Mouse (Mus musculus) testis, adult 2 months (tissue): ENCODE results near the gene Ulk4. TPM values are rescaled to one million over a fixed set of nuclear protein-coding genes. Genes with fewer than 3 reads are reported as not detected.

Experiments
- H3K27ac ChIP-seq: fragments of 200-500 bp; 2 replicates; pipeline ENCODE4 v1.5.1; 2012; ENCODE audit warnings: low read depth, low read length; ENCODE audit not compliant: control insufficient read depth, insufficient read depth
- H3K27me3 ChIP-seq: fragments of 200-500 bp; 2 replicates; pipeline ENCODE4 v1.6.1; 2012; ENCODE audit warnings: mild to moderate bottlenecking, low read length, moderate library complexity; ENCODE audit not compliant: control insufficient read depth, insufficient read depth
- H3K36me3 ChIP-seq: fragments of 200-500 bp; 2 replicates; pipeline ENCODE4 v1.6.1; 2012; ENCODE audit warnings: mild to moderate bottlenecking, low read length; ENCODE audit not compliant: control insufficient read depth, insufficient read depth
- H3K4me1 ChIP-seq: fragments of 200-500 bp; 2 replicates; pipeline ENCODE4 v1.6.1; 2012; ENCODE audit warnings: low read length; ENCODE audit not compliant: control insufficient read depth, insufficient read depth
- H3K4me3 ChIP-seq: fragments of 200-500 bp; 2 replicates; pipeline ENCODE4 v1.5.1; 2012; ENCODE audit warnings: low read depth, mild to moderate bottlenecking, low read length, moderate library complexity, mixed read lengths; ENCODE audit not compliant: control insufficient read depth
- CTCF ChIP-seq: fragments of 200-500 bp; IDR thresholded peaks from 2 replicates; pipeline ENCODE4 v1.5.1; 2012; ENCODE audit warnings: low read depth, mild to moderate bottlenecking, inconsistent platforms, low read length, moderate library complexity; ENCODE audit not compliant: control insufficient read depth, insufficient read depth, insufficient replicate concordance
- POLR2A ChIP-seq: fragments of 200-500 bp; IDR thresholded peaks from 2 replicates; pipeline ENCODE4 v1.6.1; 2012; ENCODE audit warnings: low read depth, mild to moderate bottlenecking, inconsistent platforms, low read length, moderate library complexity; ENCODE audit not compliant: control insufficient read depth
- polyA plus RNA-seq: library from polyadenylated mRNA; depleted of rRNA; stranded (reverse); fragments of >200 nt; gene quantifications from 2 replicates; pipeline ENCODE4 v1.2.3, GENCODE M21; 2012

Gene Ulk4
- polyA plus RNA-seq, 1 experiment: 291 TPM

DNA sequence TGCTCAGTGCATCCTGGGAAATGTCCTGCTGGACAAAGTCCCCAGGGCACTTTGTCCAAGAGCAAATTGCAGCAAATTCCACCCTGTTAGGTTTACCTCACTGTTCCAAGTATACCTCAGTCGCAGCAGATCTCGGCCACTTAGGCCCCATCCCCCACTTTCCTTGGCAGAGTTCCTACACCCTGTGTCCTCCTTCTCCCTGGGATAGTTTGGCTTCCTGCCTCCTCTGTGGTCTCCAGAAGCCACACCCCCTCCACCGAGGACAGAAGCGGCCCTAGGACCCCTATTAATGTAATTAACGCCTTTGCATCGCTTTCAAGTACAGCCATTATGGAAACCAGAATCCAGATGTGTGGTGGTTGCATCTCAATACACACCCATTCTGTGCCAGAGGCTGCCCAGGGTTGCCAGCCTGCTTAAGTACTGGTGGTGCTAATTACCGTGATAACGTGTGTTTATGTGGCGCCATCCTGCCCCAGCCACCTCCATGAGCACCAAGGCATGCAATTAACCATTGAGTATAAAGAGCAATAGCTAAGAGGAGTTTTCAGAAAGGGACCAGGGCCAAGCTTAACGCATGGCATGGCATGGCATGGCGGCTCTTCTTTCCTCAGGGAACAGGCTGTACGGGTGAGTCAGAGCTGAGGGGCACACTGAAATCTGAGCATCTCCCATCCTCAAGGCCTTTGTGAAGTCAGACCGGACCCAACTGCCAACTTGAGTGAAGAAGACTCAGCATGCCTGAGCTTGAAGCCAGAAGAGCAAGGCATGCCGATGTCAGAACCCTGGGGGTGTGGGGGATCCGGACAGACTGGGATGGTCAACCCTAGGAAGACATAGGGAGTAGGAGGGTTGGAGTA lies 275.1 kb downstream of the Ulk4 start:
- Histone ChIP-seq H3K27me3 (no peaks in the 10 kb centered on the region), H3K4me1 (peaks cover 3% of the 10 kb centered on the region; the same call in 1 of the 2 replicates), H3K36me3 (no peaks in the 10 kb centered on the region), H3K27ac (no peak overlapping the region), H3K4me3 (no peak overlapping the region)
- no peak for TF ChIP-seq CTCF
- TF ChIP-seq POLR2A: no peak

DNA sequence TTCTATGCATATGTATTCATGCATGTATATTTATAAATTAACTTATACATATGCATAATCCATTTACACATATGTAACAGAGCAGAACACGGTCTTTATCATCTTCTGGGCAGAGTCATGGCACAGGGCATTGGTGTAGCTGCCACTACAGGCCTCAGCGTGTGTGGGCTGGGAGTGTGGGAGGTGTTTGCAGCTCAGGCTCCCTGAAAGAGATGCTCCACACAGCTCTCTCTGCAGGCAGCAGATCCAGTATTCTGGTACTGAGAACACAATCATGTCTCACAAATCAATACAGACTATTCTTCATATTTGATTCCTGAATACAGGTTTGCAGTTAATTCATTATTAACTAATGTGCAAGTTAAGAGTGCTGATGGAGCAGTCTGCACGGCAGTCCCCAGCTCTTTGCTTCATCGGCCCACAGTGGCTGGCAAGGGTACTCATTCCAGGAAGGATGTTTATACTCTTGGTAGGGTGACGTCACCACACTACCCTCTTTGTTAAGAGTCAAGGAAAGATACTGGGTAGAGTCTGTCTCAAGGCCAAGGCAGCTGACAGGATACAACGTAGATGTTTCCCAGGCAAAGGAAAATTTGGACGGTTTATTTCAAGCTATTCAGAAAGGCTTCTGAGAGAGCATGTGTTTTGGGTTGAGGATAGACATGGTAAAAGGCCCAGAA lies 276.2 kb downstream of the Ulk4 start:
- no peaks in the 10 kb centered on the region for H3K36me3 ChIP-seq
- no peaks in the 10 kb centered on the region for H3K27me3 ChIP-seq
- no peak overlapping the region for H3K27ac ChIP-seq
- H3K4me3 ChIP-seq: no peak overlapping the region
- TF ChIP-seq CTCF (no peak), POLR2A (no peak)
- H3K4me1 ChIP-seq: peaks cover 3% of the 10 kb centered on the region; the same call in 1 of the 2 replicates

DNA sequence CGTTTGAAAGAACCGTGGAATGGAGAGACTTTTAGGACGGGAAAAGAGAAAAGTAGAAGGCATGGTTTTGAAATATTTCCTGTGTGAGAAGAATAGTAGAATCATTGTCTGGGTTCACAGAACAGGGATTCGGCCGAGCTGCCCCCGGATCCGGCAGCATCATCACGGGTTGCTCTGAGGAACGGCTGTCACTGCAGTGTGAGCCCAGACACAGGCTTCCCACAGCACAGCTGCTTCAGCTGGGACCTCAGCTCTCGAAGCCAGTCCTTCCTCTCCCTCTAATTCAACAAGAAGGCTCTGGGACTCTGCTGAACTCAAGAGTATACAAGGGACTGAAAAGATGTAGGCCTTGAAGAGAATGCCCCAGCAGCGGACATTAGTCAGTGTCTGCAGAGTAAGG lies 278.3 kb downstream of the Ulk4 start:
- no peaks in the 10 kb centered on the region for H3K27me3 ChIP-seq
- TF ChIP-seq CTCF (no peak), POLR2A (no peak)

DNA sequence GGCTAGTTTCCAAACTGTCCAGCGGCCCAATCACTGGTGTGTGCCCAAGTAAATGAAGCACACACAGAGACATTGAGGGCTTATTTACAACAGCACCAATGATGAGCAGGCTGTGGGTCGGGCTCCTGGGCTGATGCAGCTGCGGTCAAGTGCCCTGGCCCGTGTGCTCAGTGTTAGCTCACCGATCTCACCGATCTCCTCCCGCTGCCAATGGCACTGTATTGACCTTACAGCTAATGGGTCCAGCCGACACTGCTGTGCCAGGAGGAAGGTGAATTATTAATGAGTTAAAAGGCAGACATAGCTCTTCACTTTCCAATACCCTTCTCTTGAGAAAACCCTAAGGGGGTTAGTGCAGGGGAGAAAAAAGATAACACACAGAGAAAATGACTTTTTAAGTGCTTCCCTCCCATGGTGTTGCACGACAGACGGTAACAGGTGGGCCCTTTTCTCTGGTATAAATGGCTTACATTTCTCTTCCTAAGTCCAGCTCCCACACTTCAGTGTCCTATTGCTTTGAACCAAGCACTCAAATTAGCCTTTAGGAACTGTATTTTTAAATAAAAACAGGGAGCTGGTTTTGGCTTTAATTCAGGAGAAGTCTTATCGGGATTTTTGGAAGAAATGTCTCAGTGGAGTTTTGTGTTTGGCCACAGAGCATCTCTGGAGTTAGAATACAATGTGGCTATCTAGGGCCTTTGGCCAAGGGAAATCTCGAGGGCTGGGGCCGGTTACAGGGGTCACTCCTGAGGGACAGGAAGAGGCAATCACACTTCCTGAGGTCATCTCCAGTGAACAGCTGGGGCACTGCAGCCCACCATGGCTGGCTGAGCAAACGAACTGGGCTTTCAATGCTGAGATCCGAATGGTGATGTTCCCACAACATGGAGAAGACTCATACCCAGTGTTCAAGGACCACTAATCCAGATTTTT lies 282.5 kb downstream of the Ulk4 start:
- H3K27me3 ChIP-seq: no peaks in the 10 kb centered on the region
- no peak overlapping the region for H3K4me3 ChIP-seq
- no peaks in the 10 kb centered on the region for H3K36me3 ChIP-seq
- TF ChIP-seq CTCF (no peak), POLR2A (no peak)
- H3K27ac ChIP-seq: no peak overlapping the region
- H3K4me1 ChIP-seq: no peaks in the 10 kb centered on the region

More for the DNA sequence above, 278.3 kb downstream of the Ulk4 start:
- no peaks in the 10 kb centered on the region for H3K36me3 ChIP-seq
- no peak overlapping the region for H3K27ac ChIP-seq
- peaks cover 3% of the 10 kb centered on the region; the same call in 1 of the 2 replicates for H3K4me1 ChIP-seq
- H3K4me3 ChIP-seq: no peak overlapping the region

DNA sequence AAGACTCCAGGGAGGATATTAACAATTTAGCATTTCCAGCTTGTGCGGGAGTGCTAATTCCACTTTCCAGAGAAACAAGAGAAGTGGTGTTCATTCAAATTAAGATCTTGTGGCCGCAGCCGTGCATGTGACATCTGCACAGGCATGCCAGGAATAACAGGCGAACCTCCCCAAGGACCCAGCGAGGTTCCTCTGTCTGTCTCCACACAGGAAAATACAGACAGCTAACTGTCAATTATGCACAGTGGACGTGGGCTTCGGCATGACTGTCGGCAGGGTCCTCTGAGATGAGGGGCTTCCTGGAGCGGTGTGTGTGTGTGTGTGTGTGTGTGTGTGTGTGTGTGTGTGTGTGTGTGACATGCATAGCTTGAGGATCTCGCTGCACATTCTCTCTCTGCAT lies 284.0 kb downstream of the Ulk4 start:
- no peaks in the 10 kb centered on the region for H3K4me1 ChIP-seq
- H3K27me3 ChIP-seq: no peaks in the 10 kb centered on the region
- no peak for TF ChIP-seq POLR2A
- no peak for TF ChIP-seq CTCF
- no peaks in the 10 kb centered on the region for H3K36me3 ChIP-seq
- no peak overlapping the region for H3K27ac ChIP-seq
- H3K4me3 ChIP-seq: no peak overlapping the region

DNA sequence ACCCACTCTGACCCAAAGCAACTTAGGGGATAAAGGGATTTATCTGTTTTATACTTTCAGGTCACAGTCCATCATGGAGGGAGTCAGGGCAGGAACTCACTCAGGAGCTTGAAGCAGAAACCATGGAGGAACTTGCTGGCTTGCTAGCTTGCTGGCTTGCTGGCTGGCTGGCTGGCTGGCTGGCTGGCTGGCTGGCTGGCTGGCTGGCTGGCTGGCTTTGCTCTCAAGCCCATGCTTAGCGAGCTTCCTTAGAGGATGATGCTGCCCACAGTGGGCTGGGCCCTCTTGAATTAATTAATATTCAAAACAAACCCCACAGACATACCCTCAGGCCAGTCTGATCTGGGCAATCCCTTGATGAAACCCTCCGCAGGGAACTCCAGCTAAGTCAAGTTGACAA lies 285.2 kb downstream of the Ulk4 start:
- no peak overlapping the region for H3K27ac ChIP-seq
- no peaks in the 10 kb centered on the region for H3K36me3 ChIP-seq
- no peak for TF ChIP-seq POLR2A
- no peak for TF ChIP-seq CTCF
- H3K4me3 ChIP-seq: no peak overlapping the region
- no peaks in the 10 kb centered on the region for H3K4me1 ChIP-seq
- H3K27me3 ChIP-seq: no peaks in the 10 kb centered on the region
